In the genomic region with DNA sequence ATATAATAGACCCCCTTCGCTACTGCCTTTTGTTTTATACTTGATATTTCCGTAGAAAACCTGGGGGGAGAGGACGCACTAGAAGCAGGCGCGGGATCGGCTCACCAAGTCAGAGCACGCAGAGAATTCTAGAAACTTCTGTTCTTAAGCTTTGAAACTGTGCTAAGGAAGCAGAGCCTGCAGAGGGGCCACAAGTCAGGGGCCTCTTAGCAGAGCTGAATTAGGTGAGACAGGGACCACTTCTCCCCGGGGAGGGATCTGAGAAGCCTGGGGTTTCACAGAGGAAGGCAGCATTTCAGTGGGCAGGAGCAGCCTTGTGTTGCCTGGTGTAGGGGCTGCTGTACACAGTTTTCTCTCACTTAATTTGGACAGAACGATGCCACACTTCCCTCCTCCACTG, we compare ENCODE assay signal across 27 mouse cellular contexts.
DNase-seq lines count a peak whose midpoint lies in the region; ATAC-seq and TF ChIP-seq lines count a peak whose summit lies in the region.
"Had no signal": no experiment of that assay in that cellular context is flagged by ENCODE, and none has a peak within 500 bp of the region (broad histone marks: within the 10 kb centered on the region; RNA-seq: fewer than 3 reads in every experiment).

No protein-coding gene starts in this region.

- no peak overlapping the region for H3K4me2 ChIP-seq in heart, embryonic 14.5 days (ENCODE audit: low read length)
- no peak overlapping the region for H3K4me2 ChIP-seq in heart, postnatal 0 days (ENCODE audit: low read depth, low read length)
- H3K4me2 ChIP-seq in forebrain, embryonic 11.5 days (ENCODE audit: low read depth, low read length, severe bottlenecking): no peak overlapping the region
- H3K4me2 ChIP-seq: forebrain, embryonic 12.5 days; hindbrain, embryonic 14.5 days; liver, embryonic 12.5 days; midbrain, embryonic 12.5 days; neural tube, embryonic 13.5 days had no signal

- intact Hi-C loops in heart, adult 2 months (cut with DNase I): no loop called here
- intact Hi-C loops in heart, postnatal 25 days (cut with DNase I): no loop called here

- no peak for TF ChIP-seq POLR2A in heart, adult 2 months (IDR thresholded peaks at IDR 0.05; ENCODE audit: insufficient read depth, low read depth, low read length)

- H3K36me3 ChIP-seq in heart, adult 2 months (ENCODE audit: control insufficient read depth, insufficient read depth, low read length): peaks cover 25% of the 10 kb centered on the region
- no peaks in the 10 kb centered on the region for H3K36me3 ChIP-seq in heart, embryonic 14.5 days (ENCODE audit: control insufficient read depth, insufficient read depth, low read length)
- H3K36me3 ChIP-seq in heart, postnatal 0 days (replicated peaks; ENCODE audit: control insufficient read depth, insufficient read depth, low read length): no peaks in the 10 kb centered on the region
- H3K36me3 ChIP-seq in forebrain, embryonic 11.5 days (ENCODE audit: control insufficient read depth, insufficient read depth, low read length): no peaks in the 10 kb centered on the region
- H3K36me3 ChIP-seq: forebrain, embryonic 12.5 days; liver, embryonic 12.5 days; midbrain, embryonic 12.5 days; neural tube, embryonic 13.5 days had no signal

- TF ChIP-seq EP300 in heart, adult 2 months (IDR thresholded peaks at IDR 0.05; ENCODE audit: insufficient read depth, low read depth, low read length): no peak
- no peak for TF ChIP-seq EP300 in heart, postnatal 0 days (IDR thresholded peaks at IDR 0.05; ENCODE audit: low read depth)

- 60% methylated on average over 9 of the region's 9 CpGs for WGBS in heart, adult 2 months
- 73% methylated on average over 9 of the region's 9 CpGs for WGBS in heart, embryonic 14.5 days
- 63% methylated on average over 9 of the region's 9 CpGs for WGBS in heart, postnatal 0 days
- WGBS in forebrain, embryonic 11.5 days: 69% methylated on average over 9 of the region's 9 CpGs

- H3K27me3 ChIP-seq in heart, adult 2 months (ENCODE audit: control insufficient read depth, insufficient read depth, low read length): no peaks in the 10 kb centered on the region
- no peaks in the 10 kb centered on the region for H3K27me3 ChIP-seq in heart, embryonic 14.5 days (ENCODE audit: control insufficient read depth, insufficient read depth, low read length)
- H3K27me3 ChIP-seq in heart, postnatal 0 days (ENCODE audit: control insufficient read depth, insufficient read depth, low read length): no peaks in the 10 kb centered on the region
- no peaks in the 10 kb centered on the region for H3K27me3 ChIP-seq in forebrain, embryonic 11.5 days (ENCODE audit: control insufficient read depth, insufficient read depth, low read length)
- H3K27me3 ChIP-seq: forebrain, embryonic 12.5 days; liver, embryonic 12.5 days; midbrain, embryonic 12.5 days; neural tube, embryonic 13.5 days had no signal

- H3K4me3 ChIP-seq in heart, adult 2 months: no peak overlapping the region
- no peak overlapping the region for H3K4me3 ChIP-seq in heart, embryonic 14.5 days (ENCODE audit: control insufficient read depth in 1 of 2, insufficient read depth in 1 of 2, low read depth in 1 of 2, low read length in 2 of 2)
- no peak overlapping the region for H3K4me3 ChIP-seq in heart, postnatal 0 days (ENCODE audit: low read depth, low read length)
- H3K4me3 ChIP-seq in forebrain, embryonic 11.5 days (ENCODE audit: low read depth, low read length): no peak overlapping the region
- H3K4me3 ChIP-seq: erythroblast, embryonic 14.5 days; forebrain, embryonic 12.5 days; liver, embryonic 12.5 days; midbrain, embryonic 12.5 days; neural tube, embryonic 13.5 days had no signal

- H3K79me2 ChIP-seq in heart, adult 2 months (replicated peaks; ENCODE audit: control insufficient read depth, insufficient read depth, low read length): peaks cover 12% of the 10 kb centered on the region

- ATAC-seq in heart, embryonic 14.5 days (ENCODE audit: insufficient number of reproducible peaks, insufficient read depth, low FRiP score, low read depth): no peak
- no peak for ATAC-seq in heart, postnatal 0 days (ENCODE audit: insufficient read depth, low read depth)
- ATAC-seq in forebrain, embryonic 11.5 days (replicated peaks; ENCODE audit: low FRiP score): no peak
- ATAC-seq: CD4-positive, CD25-positive, alpha-beta regulatory T cell, adult 4 months; inflammation-experienced regulatory T-cells, adult 6 months; liver, embryonic 12.5 days; liver, postnatal 0 days had no signal

- peak overlapping the region; percentile 76 for H3K27ac ChIP-seq in heart, adult 2 months
- peak overlapping the region; percentile 37 to 61 for H3K27ac ChIP-seq in heart, embryonic 14.5 days (replicated peaks in 1 of 2; ENCODE audit: control insufficient read depth in 1 of 2, insufficient read depth in 1 of 2, low read depth in 2 of 2, low read length in 2 of 2)
- peak overlapping the region; percentile 91 for H3K27ac ChIP-seq in heart, postnatal 0 days (ENCODE audit: low read depth)
- no peak overlapping the region for H3K27ac ChIP-seq in forebrain, embryonic 11.5 days (ENCODE audit: low read depth, low read length)
- H3K27ac ChIP-seq: forebrain, embryonic 12.5 days; hindbrain, embryonic 14.5 days; liver, embryonic 12.5 days; midbrain, embryonic 12.5 days; neural tube, embryonic 13.5 days had no signal

- H3K9ac ChIP-seq in heart, adult 2 months (ENCODE audit: low read depth, low read length): peak overlapping the region; percentile 16; the same call in 1 of the 2 replicates
- peak overlapping the region; percentile 18; the same call in 1 of the 2 replicates for H3K9ac ChIP-seq in heart, embryonic 14.5 days (ENCODE audit: low read length)
- H3K9ac ChIP-seq in heart, postnatal 0 days (replicated peaks; ENCODE audit: low read depth, low read length): no peak overlapping the region
- H3K9ac ChIP-seq in forebrain, embryonic 11.5 days (ENCODE audit: low read length): no peak overlapping the region
- H3K9ac ChIP-seq: forebrain, embryonic 12.5 days; forebrain, postnatal 0 days; hindbrain, embryonic 14.5 days; liver, embryonic 12.5 days; liver, postnatal 0 days; midbrain, embryonic 12.5 days; neural tube, embryonic 13.5 days had no signal

- no peak for DNase-seq in heart, adult 2 months
- no peak for DNase-seq in heart, adult 8-10 months (ENCODE audit: low spot score)
- no peak for DNase-seq in heart, postnatal 25 days (ENCODE audit: low spot score)
- peak; percentile 34 for DNase-seq in brain, adult 2 months (ENCODE audit: low read depth, low spot score)
- DNase-seq in heart, postnatal 0 days (ENCODE audit: low spot score): no peak
- no peak for DNase-seq in forebrain, embryonic 11.5 days (ENCODE audit: low spot score)
- DNase-seq: adrenal gland, postnatal 25 days; cerebellum, adult 2 months; cerebellum, postnatal 14 days; forebrain, postnatal 0 days; gastrocnemius, postnatal 36 days; kidney, adult 18-20 months; kidney, postnatal 36 days; layer of hippocampus, postnatal 36 days; left cerebral cortex, postnatal 4 days; liver, postnatal 0 days; lung, postnatal 36 days; thymus, postnatal 4 days had no signal

- peaks cover 11% of the 10 kb centered on the region for H3K4me1 ChIP-seq in heart, adult 2 months (ENCODE audit: control insufficient read depth, insufficient read depth, low read length)
- peaks cover 22 to 38% of the 10 kb centered on the region in 2 experiments for H3K4me1 ChIP-seq in heart, embryonic 14.5 days (ENCODE audit: control insufficient read depth in 2 of 2, insufficient read depth in 2 of 2, low read length in 2 of 2)
- peaks cover 40% of the 10 kb centered on the region for H3K4me1 ChIP-seq in heart, postnatal 0 days (ENCODE audit: control insufficient read depth, insufficient read depth)
- H3K4me1 ChIP-seq in forebrain, embryonic 11.5 days (replicated peaks; ENCODE audit: control insufficient read depth, insufficient read depth, low read length): no peaks in the 10 kb centered on the region
- H3K4me1 ChIP-seq: liver, embryonic 12.5 days had no signal

- TF ChIP-seq CTCF in heart, adult 2 months (IDR thresholded peaks at IDR 0.05): no peak
- TF ChIP-seq CTCF in heart, postnatal 0 days (IDR thresholded peaks at IDR 0.05; ENCODE audit: low read depth): no peak

- no peaks in the 10 kb centered on the region for H3K9me3 ChIP-seq in heart, embryonic 14.5 days (ENCODE audit: control insufficient read depth, low read length)
- H3K9me3 ChIP-seq in heart, postnatal 0 days (replicated peaks; ENCODE audit: control insufficient read depth, low read length): no peaks in the 10 kb centered on the region
- no peaks in the 10 kb centered on the region for H3K9me3 ChIP-seq in forebrain, embryonic 11.5 days (ENCODE audit: control insufficient read depth, low read length)
- H3K9me3 ChIP-seq: forebrain, embryonic 12.5 days; liver, embryonic 12.5 days; midbrain, embryonic 12.5 days; neural tube, embryonic 13.5 days had no signal

Comparison
In these comparisons a context has a peak if more than half of its experiments do, and no peak if none do; other contexts are left out.
1. H3K9ac ChIP-seq: peak in heart, adult 2 months (single experiment) and heart, embryonic 14.5 days (single experiment); none in heart, postnatal 0 days (single experiment) and forebrain, embryonic 11.5 days (single experiment).